Mouse (Mus musculus) brown adipose tissue, adult 24 weeks (tissue): ENCODE results near the gene Gnmt. TPM values are rescaled to one million over a fixed set of nuclear protein-coding genes. Genes with fewer than 3 reads are reported as not detected.

Experiments
- H3K27ac ChIP-seq: fragments of 200-500 bp; replicated peaks from 2 replicates; pipeline ENCODE4 v1.5.1; 2012; ENCODE audit warnings: low read depth, mild to moderate bottlenecking, low read length
- H3K4me1 ChIP-seq: fragments of 200-500 bp; 2 replicates; pipeline ENCODE4 v1.6.1; 2012; ENCODE audit warnings: low read length, mixed read lengths; ENCODE audit not compliant: control insufficient read depth, insufficient read depth, insufficient read length
- H3K4me3 ChIP-seq: fragments of 200-500 bp; 2 replicates; pipeline ENCODE4 v1.5.1; 2012; ENCODE audit warnings: low read depth, mild to moderate bottlenecking, low read length, moderate library complexity; ENCODE audit not compliant: insufficient read depth
- polyA plus RNA-seq: library from polyadenylated mRNA; stranded (reverse); fragments of >200 nt; gene quantifications from 2 replicates; pipeline ENCODE4 v1.2.4, GENCODE M21; 2012; ENCODE audit not compliant: missing spikeins, insufficient read depth, insufficient read length

Gnmt gene
- polyA plus RNA-seq, 1 experiment: 4.0 TPM

GRCm38 (mm10) chr17:46725731-46726645 is 3.0 kb downstream of the Gnmt start:
- no peak overlapping the region for H3K27ac ChIP-seq
- no peak overlapping the region for H3K4me3 ChIP-seq
- H3K4me1 ChIP-seq: peaks cover 4% of the 10 kb centered on the region; the same call in 1 of the 2 replicates

GRCm38 (mm10) chr17:46725273-46725672 is 3.7 kb downstream of the Gnmt start:
- Histone ChIP-seq H3K4me3 (no peak overlapping the region), H3K4me1 (peaks cover 4% of the 10 kb centered on the region; the same call in 1 of the 2 replicates), H3K27ac (no peak overlapping the region)

GRCm38 (mm10) chr17:46724477-46725084 is 4.4 kb downstream of the Gnmt start:
- no peak overlapping the region for H3K4me3 ChIP-seq

GRCm38 (mm10) chr17:46721077-46721476 is 7.9 kb downstream of the Gnmt start:
- H3K4me1 ChIP-seq: peaks cover 4% of the 10 kb centered on the region; the same call in 1 of the 2 replicates
- H3K27ac ChIP-seq: no peak overlapping the region
- no peak overlapping the region for H3K4me3 ChIP-seq

More at GRCm38 (mm10) chr17:46724477-46725084, 4.4 kb downstream of the Gnmt start:
- Histone ChIP-seq H3K27ac (no peak overlapping the region), H3K4me1 (peaks cover 4% of the 10 kb centered on the region; the same call in 1 of the 2 replicates)

- Histone ChIP-seq H3K4me1 (no peaks in the 10 kb centered on the region; the same call in 1 of the 2 replicates), H3K27ac (no peak overlapping the region), H3K4me3 (no peak overlapping the region)
These were observed 14.0 kb downstream of the Gnmt start for GRCm38 (mm10) chr17:46714756-46715481.

GRCm38 (mm10) chr17:46713849-46714248 is 15.1 kb downstream of the Gnmt start:
- no peaks in the 10 kb centered on the region; the same call in 1 of the 2 replicates for H3K4me1 ChIP-seq
- no peak overlapping the region for H3K27ac ChIP-seq
- no peak overlapping the region for H3K4me3 ChIP-seq

GRCm38 (mm10) chr17:46712442-46712841 is 16.5 kb downstream of the Gnmt start:
- peak overlapping the region; percentile 89 for H3K27ac ChIP-seq
- no peaks in the 10 kb centered on the region; the same call in 1 of the 2 replicates for H3K4me1 ChIP-seq

GRCm38 (mm10) chr17:46711612-46712271 is 17.2 kb downstream of the Gnmt start:
- peak overlapping the region; percentile 89 for H3K27ac ChIP-seq
- no peaks in the 10 kb centered on the region; the same call in 1 of the 2 replicates for H3K4me1 ChIP-seq
- peak overlapping the region; percentile 94 for H3K4me3 ChIP-seq

More at GRCm38 (mm10) chr17:46712442-46712841, 16.5 kb downstream of the Gnmt start:
- H3K4me3 ChIP-seq: peak overlapping the region; percentile 94

- Histone ChIP-seq H3K27ac (peak within 1 kb of the TSS; percentile 89), H3K4me1 (no peaks in the 10 kb centered on the region; the same call in 1 of the 2 replicates)
These were observed 17.9 kb downstream of the Gnmt start, which contains the start of gene Pex6 for GRCm38 (mm10) chr17:46710959-46711597. Gene Pex6 (plus strand): TSS chr17:46711463.

GRCm38 (mm10) chr17:46706375-46707089 is 22.4 kb downstream of the Gnmt start:
- H3K27ac ChIP-seq: no peak overlapping the region
- H3K4me1 ChIP-seq: peaks cover 18% of the 10 kb centered on the region
- no peak overlapping the region for H3K4me3 ChIP-seq

More at GRCm38 (mm10) chr17:46710959-46711597, 17.9 kb downstream of the Gnmt start, which contains the start of gene Pex6:
- H3K4me3 ChIP-seq: peak within 1 kb of the TSS; percentile 94

- Histone ChIP-seq H3K4me1 (peaks cover 20% of the 10 kb centered on the region), H3K27ac (peak within 1 kb of the TSS; percentile 33; the same call in 1 of the 2 replicates), H3K4me3 (peak within 1 kb of the TSS; percentile 93)
These were observed 23.8 kb downstream of the Gnmt start, which contains the start of gene Ppp2r5d for GRCm38 (mm10) chr17:46704887-46705835. Gene Ppp2r5d (minus strand): TSS chr17:46705111.

- H3K4me1 ChIP-seq: peaks cover 20% of the 10 kb centered on the region
- peak overlapping the region; percentile 93 for H3K4me3 ChIP-seq
- no peak overlapping the region for H3K27ac ChIP-seq
These were observed 24.7 kb downstream of the Gnmt start for GRCm38 (mm10) chr17:46703971-46704886.
